Mouse (Mus musculus) liver, adult 2 months (tissue): ENCODE data around the gene Dao.

Experiments used
- CTCF ChIP-seq: fragments of 200-500 bp; IDR thresholded peaks from 2 replicates; pipeline ENCODE4 v1.5.1; 2011; ENCODE audit warnings: low read depth, low read length, control low read depth
- POLR2A ChIP-seq: fragments of 200-500 bp; IDR thresholded peaks from 2 replicates; pipeline ENCODE4 v1.6.1; 2011; ENCODE audit warnings: low read length, control low read depth; ENCODE audit not compliant: insufficient read depth; ENCODE audit errors: extremely low read depth

- TF ChIP-seq CTCF (no peak), POLR2A (no peak)
Measured at GRCm38 (mm10) chr5:114009049-114009448, 5.5 kb downstream of the Dao start.
